Mouse (Mus musculus) urinary bladder, postnatal 25 days (tissue): ENCODE measurements around the gene Robo4.

ENCODE experiments used
- DNase-seq: peaks from one replicate; pipeline ENCODE4 v3.0.0; 2022; ENCODE audit warnings: low spot score

Gene Robo4

DNA sequence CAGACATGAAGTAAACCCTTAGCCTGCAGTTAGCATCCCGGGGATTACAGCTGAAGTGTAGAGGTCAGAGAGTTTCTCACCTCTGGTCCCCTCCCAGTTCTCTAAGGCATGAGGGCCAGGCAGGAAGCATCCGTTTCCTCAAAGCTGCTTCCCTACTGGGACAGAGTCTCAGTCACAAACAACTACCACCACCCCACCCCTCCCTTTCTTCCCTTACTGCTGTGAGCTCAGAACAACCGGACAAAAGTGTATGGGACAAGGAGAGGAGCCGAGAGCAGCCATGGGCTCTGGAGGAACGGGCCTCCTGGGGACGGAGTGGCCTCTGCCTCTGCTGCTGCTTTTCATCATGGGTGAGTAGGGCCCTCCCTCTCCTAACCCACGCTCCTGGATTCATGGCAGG, at the start of gene Robo4:
Gene Robo4, plus strand, starts transcription at position 96 of the 400 bp plus-strand sequence.
- no peak for DNase-seq

DNA sequence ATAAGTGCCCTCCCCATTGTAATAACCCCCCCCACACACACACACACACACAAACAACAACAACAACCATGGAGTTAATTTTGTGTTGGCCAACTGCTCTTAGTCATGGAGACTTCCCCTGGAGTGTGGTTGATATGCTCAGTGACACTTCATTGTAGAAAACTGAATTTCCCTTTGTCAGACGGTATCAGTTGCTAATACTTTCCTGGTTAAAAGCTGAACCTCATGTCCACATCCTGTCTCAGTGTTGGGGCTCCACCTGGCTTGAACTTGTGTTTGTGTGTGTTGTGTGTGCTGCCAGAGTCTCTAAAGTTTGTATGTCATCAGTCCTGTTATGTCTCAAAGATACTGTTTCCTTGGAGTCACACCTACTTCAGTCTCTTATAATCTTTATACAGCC, 47.2 kb upstream of the Robo4 start:
- no peak for DNase-seq

DNA sequence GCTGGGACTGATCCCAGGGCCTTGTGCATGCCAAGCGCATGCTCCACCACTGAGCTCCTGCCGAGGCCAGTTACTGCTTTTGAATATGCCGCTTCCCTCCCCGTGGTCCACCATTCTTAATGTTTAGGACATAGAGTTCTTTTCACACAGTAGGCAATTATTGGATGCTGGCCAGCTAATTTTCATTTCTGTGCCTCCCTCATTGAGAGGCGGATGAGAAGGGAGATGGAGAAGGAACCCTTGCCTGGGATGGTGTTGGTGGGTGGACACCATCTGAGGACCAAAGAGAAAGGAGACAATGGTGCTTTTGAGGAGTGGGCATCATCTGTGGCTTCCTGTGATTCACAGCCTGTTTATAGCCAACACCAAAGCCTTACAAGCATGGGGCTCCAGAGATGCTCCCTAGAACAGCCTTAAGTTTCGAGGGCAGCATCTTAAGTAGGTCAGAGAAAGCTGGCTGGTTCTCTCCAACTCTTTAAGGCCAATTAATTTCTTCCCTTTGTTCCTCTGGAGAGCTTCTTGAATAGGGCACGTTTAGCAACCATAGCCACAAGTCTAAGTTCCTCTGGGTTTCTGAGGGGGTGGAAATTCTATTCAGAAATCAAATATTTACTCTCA, 42.9 kb upstream of the Robo4 start:
- DNase-seq: no peak

DNA sequence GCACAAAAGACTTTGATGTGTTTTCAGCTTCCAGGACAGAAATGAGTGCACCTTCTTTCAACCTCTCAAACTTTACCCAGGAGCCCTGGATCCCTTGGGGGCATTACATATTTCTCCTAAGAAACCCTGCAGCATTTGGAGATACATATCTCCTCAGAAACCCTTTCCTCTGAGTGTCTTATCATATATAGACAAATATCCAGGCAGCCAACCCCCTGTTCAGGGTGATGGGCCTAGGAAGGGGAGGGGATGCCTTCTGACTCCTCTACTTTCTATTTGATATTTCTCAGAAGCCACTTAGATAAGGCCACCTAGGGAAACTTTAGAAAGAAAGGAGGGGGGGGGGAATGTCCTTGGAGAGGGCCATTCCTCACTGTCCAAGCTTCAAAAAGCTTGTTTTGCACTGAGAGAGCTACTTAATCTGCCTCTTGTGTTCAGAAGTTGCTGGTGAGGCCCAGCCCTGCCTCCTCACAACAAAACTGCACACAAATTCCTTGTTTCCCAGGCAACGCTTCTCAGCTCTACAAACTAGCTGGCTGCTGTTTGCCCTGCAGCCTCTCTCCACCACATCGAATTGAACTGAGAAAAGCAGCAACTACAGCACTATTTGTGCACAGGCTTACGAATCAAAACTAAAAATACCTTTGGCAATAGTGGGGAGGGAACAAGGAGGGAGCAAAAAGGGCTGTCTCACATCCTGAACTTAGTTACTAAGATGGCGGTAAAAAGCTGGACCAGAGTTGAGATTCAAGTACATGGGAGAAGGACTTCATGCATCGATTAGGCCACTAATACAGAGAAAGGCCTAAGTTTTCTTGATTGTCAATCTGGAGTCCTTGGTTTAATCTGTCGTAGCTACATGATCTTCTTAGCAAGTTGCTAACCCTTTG, 42.1 kb upstream of the Robo4 start:
- no peak for DNase-seq

DNA sequence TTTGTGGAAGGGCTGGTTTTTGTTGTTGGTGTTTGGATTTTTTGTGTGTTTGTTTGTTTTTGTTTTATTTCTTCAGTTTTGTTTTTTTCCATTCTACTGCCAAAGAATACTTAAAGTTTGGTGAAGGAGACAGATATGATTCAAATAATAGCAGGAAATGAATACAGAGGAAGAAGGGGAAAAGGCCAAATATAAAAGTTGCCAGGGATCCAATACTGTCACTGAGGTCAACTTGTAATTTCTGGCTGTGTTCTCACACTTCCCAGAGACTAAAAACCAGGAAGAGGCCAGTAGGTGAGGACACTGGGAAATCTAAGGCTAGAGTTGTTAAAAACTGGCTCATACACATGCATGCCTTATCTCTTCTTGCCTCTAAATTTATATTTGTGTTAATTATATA, 39.6 kb upstream of the Robo4 start:
- no peak for DNase-seq

DNA sequence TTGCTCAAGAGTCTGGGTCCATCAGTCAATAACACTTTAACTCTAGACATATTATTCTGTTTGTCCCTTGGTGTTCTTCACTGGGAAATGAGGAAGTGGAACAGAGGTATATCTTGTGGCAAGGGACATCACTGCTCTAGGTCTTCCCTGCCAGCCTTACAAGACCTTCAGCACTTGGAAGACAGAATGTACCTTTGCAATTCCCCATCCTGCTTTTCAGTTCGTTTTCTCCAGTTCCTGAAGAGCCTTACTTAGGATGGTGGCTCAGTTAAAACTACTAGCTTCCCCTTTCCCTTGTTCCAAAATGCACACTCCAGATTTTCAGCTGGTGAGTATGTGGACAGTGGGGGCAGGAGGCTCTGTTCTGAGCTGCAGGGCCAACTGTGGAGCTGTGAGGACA, 38.8 kb upstream of the Robo4 start:
- DNase-seq: no peak

DNA sequence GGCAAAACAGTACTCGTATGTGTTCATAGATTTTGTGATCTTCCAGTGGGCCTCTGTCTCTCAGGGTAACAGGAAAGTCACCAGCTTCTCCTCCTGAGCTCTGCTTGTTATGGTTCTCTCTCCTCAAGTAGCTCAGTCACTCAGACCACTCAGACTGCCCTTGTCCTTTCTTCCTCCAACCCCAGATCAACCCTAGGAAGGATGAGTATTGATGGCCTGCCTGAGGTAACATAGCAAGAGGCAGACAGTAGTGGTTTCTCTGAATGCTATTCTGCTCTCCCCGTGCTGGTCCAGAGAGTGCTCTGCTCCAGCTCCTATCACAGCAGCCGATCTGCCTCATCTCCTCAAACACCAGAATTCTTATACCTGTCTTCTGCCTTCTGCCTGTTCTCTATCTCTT, 38.1 kb upstream of the Robo4 start:
- DNase-seq: no peak

DNA sequence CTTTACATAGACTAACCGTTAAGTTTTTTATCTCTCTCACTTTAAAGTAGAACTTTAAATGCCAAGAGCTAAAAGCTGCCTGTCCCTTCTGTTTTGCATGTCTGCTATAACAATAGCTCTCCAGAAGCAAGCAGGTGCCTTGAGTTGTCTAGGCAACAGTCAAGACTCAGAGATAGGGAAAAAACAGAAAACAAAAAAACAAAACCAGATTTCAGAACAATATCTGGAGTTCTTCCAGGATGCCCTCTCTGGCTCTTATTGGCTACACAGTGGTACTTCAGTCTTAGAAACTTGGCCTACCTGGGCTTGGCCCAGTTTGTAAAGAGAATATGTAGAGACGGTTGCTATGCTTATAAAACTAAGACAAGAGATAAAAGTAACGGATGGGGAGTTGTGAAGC, 37.3 kb upstream of the Robo4 start:
- DNase-seq: no peak

DNA sequence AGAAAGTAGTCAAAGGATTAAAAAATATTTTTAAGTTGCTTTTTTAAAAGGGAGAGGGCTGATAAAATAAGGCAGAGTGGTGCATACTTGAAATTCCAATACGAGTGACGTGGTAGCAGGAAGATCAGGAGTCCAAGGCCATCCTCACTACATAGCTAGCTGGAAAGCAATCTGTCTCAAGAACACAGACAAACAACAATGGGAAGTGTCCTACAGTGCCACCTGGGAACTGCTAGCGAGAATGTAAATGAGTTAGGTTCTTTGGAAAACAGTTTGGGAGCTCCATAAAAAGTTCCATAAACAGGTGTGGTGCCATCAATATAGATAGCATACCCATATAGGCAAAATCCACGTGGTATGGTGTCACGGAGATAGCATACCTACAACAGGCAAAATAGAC, 36.0 kb upstream of the Robo4 start:
- DNase-seq: no peak

DNA sequence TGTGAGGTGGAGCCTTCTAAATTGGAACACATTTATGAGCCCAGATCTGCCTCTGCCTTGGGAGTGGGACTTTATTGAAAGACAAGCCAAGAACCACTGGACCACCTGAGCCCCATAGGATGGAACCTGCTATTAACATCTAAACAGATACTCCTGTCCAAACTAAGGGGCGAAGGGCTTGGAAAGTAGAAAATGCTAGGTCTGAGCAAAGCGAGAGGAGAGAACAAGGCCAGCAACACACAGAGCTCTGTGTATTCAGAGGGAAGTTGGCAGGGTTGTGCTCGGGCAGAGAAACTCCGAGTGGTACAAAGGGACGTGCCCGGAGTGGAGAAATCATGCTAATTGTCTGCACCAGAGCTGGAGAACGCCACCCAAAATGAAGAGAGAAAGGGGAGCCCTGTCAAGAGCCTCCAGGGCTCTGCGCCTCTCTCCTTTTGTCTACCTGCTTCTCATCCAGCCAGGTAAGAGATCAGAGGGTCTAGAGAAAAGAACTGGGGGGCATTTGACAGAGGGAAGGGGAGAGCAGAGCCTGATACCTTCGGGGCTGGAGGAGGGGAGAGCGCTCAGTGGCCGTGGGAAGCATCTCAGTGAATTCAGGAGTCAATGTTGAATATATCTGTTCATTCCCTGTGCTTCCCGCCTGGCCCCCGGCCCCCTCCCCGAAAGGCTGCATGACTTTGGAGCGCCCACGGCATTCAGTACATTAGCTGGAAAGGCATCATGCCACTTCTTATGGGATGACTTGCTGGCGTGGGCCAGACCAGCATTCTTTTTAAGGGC, 34.2 kb upstream of the Robo4 start, which contains the start of gene Hepacam:
Gene Hepacam, plus strand, starts transcription at position 51 of the 780 bp plus-strand sequence.
- no peak for DNase-seq

DNA sequence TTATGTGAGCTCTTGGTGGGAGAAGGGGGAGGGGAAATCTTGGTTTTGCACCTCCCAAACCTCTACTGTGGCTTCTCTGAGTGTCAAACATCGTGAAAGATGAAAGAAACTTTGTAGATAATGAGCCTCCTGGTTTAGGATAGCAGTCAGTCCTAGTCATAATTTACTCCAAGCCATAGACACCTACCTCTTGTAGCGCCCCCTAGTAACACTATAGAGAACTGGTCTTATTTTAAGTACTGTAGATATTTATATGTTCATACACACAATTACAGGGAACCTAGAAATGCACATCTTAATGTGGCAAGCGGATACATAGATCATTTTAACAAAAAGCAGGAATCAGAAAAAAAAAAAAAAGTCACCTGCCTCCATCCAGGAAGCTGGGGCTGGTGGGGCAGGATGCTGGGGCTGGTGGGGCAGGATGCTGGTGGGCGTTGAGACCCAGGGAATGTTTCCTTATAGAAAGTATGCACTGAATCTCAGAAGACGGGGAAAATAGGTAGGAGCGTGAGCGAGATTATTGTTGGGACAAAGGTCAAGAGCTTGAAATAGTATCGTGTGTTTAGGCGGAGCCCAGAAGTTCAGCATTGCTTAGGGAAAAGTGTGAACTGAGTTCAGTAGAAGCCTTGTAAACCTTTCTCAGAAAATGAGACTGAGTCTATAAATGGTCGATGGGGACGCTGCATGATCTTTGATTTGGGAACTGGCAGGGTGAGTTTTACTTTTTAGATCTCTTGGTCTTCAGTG, 33.4 kb upstream of the Robo4 start:
- no peak for DNase-seq

DNA sequence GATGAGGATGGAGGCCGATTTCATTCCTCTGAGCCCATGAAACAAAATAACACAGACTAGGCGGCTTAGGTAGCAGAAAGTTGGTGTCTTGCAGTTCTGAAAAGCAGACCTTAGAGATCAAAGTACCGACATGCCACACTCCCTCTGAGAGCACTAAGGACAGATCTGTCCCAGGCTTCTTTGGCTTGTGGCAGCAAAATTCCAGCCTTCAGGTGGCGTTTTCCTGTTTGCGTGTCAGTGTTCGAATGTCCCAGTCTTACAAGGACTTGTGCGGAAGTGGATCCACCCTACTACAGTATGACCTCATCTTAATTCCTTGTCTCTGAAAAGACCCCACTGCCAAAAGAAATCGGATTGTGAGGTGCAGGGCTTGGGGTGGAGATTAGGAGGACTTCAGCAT, 32.8 kb upstream of the Robo4 start:
- DNase-seq: no peak

DNA sequence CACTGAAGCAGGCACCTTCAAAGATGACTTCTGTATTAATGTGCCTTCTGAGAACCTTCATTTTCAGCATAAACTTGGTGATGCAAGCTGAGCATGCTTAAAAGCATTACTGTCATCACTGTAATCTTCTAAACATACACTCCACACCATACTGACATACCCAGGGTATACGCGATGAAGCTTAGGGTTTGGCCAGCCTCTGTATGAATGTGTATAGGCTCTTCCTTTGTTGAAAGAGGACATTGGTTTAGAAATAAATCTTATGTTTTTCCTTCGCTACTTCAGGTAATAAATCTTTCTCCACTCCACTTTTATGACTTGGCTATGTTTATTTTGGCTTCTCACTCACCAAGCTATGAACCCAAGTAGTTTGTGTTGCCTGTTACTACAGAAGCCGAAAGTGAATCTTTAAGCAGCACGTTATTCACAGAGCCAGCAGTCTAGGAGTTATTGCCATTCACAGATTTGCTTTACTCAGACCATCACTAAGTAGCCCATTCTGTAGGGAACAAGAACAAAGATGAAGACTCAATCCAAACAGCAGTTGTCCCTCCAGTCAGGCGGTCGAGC, 30.4 kb upstream of the Robo4 start:
- DNase-seq: no peak

DNA sequence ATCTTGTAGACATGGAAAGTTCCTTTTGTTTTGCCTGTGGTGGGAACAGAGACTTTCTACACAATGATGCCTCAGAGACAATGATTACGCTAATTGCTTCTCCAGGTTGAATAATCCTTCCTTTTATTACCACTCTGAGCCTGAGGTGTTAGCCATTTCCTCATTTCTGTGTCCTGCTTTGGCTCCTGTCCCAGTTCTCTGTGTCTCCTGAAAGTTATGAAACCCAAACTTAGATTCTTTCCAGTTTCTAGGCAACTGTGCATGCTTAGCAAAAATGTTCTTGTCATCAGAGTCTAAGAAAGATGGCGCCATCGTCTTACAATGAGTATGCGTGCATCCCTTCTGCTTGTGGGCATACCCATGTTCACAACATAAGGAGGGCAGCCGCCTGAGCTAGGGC, 26.0 kb upstream of the Robo4 start:
- DNase-seq: no peak

DNA sequence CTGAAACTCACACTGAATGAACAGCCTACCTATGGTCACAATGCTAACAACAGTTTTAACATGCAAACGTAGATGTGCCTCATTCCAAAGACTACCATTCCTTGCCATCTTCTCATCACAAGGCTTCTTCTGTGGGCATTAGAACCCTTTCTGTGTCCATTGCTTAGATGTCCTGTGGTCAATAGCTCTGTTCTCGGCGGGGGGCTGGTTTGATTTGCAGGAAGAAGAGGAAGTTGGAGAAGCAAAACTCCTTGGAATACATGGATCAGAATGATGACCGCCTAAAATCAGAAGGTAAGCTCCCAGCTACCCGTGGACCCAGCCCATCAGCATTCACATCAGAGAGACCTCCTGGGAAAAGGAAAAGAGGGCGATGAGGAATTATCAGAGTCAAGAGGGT, 18.5 kb upstream of the Robo4 start:
- DNase-seq: no peak

DNA sequence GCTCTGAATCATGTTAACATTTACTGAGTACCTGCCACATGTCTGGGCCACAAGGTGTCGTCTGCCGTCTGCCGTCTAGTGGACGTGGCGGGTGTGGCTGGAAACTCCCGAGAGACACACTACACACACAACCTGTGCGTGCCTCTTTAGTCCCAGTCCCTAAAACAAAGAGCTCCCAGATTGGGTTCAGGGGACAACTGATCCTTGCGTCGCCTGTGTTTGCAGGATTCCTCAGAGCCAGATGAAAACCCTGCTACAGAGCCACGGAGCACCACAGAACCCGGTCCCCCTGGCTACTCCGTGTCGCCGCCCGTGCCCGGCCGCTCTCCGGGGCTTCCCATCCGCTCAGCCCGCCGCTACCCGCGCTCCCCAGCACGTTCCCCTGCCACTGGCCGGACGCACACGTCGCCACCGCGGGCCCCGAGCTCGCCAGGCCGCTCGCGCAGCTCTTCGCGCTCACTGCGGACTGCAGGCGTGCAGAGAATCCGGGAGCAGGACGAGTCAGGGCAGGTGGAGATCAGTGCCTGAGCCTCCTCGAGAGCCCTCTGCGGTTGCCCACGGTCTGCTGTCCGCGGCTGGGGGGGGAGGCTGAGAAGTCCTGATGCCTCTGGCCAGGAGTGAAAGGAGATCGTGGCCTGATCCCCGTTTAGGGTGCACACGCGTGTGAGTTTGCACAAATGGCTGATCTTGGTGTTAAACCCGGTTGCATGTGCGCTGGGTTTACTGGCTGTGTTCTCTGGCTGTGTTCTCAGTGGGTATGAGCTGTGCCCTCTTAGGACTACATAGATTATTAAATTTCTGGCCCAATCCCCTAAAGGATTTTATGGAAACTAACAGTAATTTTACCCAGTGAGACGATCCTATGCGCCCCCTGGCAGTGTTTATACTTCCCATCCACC, 17.2 kb upstream of the Robo4 start:
- peak; percentile 23 for DNase-seq

DNA sequence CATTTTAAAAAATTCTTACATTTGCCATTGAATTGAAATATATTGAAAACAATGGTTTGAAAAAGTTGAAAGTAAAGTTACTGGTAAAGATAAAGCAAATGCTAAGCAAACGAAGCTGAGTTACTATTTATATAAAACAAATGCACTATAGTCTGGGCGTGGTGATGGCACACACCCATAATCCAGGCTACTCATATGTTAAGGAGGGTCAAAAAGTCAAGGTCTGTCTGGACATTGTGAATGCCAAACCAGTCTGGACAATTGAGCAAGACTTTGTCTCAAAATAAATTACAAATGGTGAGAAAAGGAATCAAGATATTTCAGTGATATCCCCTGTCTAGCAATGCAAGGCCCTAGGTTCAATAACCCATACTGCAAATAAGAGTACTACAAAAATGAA, 10.8 kb upstream of the Robo4 start:
- no peak for DNase-seq

DNA sequence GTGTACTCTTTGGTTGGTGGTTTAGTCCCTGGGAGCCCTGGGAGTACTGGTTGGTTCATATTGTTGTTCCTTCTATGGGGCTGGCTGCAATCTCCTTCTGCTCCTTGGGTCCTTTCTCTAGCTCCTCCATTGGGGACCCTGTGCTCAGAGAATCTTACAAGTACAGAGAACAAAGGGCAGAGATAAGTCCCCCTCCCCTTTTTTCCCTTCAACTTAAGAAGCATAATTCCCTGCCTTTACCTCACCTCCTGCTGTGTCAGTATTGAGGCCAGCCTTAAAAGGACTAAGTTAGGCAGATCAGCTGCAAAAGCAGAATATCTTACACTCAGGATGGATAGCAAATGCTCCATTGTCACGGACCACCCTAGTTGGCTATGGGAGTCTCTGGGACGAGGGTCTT, 9.6 kb upstream of the Robo4 start:
- DNase-seq: no peak

DNA sequence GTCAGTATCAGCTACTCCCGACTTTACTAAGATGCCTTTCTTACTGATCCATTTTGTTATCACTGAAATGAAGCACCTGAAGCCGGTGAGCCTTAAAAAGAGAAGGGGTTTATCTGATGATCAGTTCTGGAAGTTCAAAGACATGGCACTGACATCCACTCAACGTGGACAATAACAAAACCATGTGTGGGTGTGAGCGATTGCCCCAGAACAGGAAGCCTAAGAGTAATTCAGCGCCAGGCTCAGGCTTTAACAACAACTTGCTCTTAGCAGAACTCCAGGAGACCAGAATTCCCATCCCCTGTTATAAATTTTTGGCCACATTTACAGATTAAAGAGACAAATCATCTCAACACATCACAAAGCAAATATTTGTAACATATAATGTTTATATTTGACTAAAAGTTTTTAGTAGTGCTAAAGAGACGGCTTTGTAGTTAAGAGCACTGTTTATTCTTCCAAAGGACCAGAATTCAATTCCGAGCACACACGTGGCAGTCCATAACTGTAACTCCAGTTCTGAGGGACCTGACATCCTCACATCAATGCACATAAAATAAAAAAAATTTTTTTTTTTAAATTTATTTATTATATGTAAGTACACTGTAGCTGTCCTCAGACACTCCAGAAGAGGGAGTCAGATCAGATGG, 8.1 kb upstream of the Robo4 start:
- no peak for DNase-seq

DNA sequence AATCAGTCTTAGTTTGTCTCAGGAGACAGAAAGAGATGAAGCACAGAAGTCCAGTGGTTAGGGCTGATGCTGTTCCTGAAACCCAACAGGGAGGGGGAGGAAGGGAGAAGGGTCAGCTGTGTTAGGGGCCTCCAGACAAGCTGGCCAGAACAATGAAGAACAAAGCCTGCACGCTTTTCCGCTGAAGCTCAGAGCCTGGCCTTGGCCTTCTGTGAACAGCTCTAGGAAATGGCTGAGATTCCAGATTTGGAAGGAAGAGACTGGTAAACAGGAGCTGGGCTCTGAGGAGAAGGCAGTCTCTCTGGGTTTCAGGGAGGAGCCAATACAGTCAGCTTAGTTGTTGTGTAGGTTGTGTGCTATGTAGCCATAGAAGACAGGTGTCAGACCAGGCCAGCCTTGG, 1.1 kb upstream of the Robo4 start:
- DNase-seq: no peak
